Mouse (Mus musculus) urinary bladder, adult 2 months (tissue): ENCODE measurements around the gene Hlcs. TPM values are rescaled to one million over a fixed set of nuclear protein-coding genes. Genes with fewer than 3 reads are reported as not detected.

Experiments
- DNase-seq: peaks from one replicate; pipeline ENCODE4 v3.0.0; 2022; ENCODE audit warnings: low spot score
- polyA plus RNA-seq: library from polyadenylated mRNA; depleted of rRNA; stranded (reverse); fragments of >200 nt; gene quantifications from 2 replicates; pipeline ENCODE4 v1.2.3, GENCODE M21; 2012

The Hlcs gene
- polyA plus RNA-seq, 1 experiment = 11.9 TPM

DNA sequence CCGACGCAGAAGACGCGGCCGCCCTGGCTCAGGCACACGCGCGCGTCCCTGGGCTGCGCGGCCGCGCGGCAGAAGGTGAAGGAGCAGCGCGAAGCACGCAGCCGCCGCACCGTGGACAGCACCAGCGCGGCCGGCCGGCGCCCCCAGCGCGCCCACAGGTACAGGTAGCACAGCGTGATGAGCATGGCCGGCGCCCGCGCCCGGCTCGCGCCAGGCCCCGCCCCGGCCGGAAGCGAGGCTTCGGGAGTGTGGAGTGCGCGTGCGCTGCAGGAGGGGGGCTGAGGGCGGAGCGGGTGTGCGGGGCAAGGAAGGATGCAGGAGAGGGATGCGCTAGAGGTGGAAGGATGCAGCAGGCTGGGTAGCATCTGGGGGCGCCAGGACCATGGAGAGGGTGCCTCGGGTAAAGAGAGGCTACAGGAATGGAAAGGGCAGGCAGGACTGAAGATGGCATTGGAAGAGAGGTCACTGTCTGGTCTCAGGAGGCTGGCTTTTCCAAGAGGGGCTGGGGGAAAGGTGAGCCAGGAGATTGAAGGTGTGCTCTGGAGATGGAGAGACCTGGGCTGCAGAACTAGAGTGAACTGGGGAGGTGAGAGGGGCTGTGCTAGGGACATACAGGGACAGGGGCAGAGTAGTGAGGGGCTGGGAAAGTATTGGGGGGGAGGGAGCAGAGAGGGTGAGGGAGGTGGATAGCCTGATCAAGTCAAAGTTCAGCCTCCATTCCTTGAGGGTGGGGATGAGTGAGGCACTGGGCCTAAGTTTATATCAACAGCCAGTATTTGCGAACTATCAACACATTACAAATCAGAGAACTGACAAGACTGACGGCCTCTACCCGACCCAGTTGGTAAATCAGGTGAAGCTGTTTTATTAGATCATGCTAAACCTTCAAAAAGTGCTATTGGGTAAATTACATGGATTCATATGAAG is 23.0 kb downstream of the Hlcs start:
- DNase-seq = peak; percentile 65

DNA sequence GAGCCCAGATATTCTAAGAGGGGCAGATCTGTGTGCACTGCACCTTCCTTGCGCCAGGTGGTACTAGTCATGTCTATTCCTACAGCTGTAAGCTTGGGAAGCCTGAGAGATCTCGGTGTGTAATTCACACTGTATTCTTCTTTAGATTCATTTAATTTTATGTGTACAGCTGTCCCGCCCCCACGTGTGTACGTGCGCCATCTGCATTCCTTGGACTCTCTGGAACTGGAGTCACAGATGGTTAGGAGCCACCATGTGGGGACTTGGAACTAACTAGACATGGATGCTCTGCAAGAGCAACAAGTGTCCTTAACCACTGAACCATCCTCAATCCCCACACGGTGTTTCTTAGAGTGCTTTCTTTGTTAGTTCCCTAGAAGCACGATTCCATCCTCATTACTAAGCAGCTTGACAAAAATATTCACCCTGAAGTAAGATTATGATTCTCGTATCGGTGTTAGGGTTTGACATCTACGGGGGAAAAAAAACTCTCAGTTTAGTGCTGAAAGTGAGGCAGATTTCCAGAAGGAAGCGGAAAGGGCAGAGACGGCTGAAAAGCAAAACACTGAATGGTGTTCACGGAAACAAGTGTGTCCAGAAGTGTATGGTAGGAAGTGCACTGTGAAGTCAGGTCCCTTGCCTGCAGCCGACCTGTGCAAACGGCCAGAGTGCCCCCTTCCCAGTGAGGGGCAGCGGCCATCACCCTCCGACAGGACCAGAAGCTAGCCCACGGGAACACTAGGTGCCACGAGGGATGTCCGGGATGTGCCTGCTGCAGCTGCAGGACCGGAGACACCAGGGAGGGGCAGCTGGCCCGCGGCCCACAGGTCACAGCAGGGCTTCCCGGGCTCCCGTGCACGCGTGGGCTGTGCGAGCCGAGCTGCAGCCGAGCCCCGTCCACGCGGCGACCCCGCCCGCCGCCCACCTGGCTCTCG is 24.0 kb downstream of the Hlcs start:
- DNase-seq = peak; percentile 35

DNA sequence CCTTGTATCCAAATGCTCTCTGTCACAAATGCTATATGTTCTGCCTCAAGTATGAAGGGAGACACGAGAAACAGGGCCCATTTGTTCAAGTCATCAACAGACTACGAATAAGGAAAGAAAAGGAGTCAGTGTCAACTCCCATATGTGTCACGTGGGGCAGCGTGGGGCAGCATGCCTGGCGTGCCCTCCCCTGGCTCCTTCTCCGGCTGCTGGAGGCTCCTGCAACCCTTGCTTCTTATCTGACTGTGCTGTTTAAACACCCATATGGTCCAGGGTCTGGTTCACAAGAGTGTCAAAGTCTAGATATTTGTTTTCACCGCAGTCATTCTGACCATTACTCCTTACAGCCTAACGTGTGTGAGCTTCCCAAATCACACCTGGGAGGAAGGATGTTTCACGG is 25.5 kb downstream of the Hlcs start:
- DNase-seq = no peak

DNA sequence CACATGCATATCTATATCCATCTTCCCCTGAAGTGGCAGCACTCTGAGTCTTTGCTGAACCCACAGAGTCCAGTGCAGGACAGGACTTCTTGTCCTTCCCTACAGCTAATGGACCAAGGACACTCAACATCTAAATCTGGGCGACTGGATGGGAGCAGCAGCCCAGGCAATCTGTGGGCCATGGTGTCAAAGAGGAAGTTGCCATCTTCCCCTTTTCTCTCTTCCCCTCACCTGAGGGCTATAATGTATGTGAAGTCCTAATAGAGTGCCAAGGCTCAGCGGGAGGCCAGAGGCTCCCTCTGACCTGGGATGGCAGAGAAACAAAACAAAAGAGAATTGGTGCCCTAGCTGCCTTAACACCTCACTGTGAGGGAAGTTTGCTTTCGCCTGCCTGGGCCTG is 29.4 kb downstream of the Hlcs start:
- no peak for DNase-seq

DNA sequence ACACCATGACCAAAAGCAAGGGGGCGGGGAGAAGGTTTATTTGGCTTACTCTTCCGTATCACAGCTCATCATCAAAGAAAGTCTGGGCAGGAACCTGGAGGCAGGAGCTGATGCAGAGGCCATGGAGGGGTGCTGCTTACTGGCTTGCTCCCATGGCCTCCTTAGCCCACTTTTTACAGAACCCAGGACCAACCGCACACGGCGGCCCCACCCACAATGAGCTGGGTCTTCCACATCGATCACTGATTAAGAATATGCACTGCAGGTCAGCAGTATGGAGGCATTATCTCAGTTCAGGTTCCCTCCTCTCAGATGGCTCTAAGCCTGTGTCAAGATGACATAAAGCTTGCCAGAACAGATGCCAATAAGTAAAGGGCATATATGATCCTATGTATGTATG is 42.5 kb downstream of the Hlcs start:
- DNase-seq = no peak

DNA sequence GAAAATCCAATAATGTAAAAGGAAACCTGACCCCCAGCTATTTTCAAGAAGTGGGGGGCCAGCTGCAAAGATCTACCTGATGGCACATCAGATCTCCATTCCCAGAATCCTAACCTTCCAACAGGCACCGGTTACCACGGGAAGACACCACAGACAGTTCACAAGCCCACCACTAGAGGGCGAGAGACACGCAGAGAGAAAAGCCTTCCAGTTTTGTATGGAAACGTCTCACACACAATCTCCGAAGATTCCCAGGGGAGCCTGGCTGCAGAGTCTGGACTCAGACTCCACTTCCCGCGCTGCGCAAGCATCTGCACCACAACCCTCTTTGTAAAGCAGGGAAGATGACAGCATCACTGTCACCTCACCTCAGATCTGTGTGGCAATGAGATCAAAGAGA is 43.7 kb downstream of the Hlcs start:
- DNase-seq = peak; percentile 57

DNA sequence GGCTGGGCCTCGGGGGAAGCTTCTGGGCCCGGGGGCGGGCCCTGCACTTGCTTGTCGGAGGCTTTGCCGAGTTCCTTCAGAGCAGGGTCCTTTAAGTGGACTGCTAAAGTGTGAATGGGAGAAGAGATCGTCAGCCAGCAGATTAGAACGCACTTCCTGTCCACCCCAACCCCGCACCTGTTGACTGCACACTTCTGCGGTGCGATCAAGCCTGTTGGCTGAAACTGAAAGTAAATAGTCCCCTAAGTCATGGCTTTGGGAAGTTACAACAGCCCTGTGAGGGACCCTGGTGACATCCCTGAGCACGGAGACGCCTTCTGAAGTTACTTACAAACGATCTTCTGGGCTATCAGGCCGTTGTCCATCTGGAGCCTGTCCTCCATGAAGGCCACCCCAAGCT is 45.2 kb downstream of the Hlcs start:
- no peak for DNase-seq

DNA sequence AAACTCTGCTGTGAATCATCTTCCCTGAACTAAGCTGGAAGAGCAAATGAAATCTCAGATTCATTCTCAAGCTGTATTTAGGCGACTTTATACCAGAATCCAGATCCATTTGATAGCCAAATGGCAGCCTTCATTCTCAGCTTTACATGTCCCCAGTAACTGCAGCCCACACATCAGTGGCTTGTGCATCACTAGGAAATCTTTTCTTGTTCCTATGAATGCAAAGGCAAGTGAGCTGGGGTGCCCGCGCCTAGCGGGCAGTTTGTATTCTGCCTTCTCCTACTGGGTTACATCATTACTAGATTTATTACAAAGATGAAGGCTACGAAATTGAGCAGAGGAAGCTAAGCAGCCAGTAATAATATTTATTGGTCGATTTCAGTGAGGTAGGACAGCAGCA is 48.8 kb downstream of the Hlcs start:
- no peak for DNase-seq

DNA sequence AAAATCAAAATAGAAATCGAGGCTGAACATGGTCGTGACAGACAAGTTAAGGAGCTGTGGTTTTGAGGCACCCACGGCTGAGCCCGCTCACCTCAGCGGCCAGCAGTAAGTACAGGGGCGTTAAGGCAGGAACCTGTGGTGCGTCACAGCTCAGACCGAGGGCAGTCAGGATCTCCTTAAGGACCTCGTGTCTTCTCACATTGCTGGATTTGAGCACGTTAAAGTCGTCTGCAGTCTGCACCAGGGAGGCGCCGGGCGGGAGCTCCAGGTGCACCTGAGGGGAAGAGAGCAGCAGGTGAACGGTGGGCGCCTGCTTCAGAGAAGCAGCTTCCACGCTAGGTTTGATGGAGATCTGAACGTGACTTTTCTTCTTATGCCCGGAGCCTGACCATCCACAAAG is 50.9 kb downstream of the Hlcs start:
- no peak for DNase-seq

DNA sequence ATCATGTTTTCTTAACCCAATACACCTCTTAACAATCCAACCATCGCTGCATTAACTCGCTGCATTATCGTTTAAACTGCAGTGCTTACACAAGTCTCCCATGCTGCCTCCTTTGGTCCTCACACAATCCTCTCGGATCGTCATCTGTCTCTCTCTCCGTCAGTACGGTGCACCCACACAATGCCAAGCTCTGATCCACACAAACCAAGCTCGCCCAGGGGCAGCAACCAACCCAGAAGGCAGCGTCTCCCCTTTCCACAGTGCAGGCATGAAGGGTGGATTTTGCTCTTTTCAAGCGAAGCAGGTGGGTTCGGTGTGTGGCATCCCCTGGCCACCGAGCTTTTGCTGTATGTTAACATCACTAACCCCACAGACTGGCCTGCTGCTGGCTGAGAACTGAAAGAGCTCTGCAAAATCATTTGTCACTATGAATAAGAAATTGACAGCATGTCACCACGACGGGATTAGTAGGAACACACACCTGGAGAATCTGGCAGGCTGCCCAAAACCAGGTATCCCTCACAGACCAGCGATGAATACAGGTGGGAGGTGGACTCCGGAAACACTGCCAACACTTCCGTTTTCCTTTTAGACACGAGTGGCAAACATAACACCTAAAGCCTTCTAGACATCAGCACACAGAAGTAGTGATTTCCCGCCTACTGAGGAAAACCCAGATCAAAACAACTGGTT is 52.3 kb downstream of the Hlcs start:
- no peak for DNase-seq

DNA sequence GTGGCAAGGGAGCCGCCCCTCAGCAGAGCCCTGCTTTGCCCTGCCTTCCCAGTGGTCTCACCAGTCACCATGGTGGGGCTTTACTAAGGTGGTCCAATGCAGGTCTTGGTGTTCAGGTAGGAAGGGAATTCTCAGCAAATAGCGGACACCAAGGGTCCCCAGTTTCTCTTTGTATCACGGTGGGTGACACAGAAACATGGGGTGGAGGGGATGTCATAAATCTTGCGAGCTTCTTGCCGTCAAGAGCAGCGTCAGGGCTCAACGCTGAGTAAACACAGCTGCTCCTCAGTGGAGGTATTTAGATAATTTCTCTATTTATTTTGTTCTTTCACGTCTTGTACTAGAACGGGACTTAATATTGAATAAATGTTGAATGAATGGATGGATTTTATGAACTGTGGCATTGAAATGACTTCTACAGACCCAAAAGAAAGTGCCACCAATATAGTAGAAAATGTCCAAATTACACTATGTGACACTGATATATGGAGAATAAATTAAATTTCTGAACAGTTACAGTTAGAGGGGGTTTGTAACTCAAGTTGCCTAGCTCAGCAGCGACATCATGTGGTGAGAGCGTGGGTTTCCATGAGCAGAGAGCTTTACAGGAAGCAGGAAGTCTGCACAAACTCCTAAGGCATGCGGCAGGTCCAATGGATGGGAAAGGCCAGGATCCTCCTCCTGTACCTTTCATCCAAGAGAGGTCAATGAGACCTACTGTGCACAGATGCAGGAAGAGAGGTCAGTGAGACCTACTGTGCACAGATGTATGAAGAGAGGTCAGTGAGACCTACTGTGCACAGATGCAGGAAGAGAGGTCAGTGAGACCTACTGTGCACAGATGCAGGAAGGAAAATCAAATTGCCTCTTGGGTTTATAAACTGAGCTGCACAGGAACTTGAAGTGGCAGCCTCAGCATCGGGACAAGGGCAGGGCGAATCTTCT is 54.7 kb downstream of the Hlcs start:
- DNase-seq = peak; percentile 46

DNA sequence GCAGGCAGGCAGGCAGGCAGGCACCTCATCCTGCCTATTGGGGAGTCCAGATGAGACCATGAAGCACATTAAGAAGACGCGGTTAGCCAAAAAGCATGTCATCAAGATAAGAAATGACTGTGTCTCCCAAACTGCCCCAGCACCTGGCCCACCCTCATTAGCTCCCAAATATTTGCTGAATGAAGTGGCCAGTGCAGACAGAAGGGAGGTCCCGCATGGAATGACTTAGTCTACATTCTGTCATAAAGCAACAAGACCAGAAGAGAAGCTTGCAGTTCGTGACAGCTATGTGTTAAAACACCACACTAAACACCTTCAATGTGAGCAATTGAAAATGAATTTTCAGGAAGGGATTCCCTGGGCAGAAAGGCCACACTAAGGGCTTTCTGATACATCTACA is 57.8 kb downstream of the Hlcs start:
- DNase-seq = no peak

DNA sequence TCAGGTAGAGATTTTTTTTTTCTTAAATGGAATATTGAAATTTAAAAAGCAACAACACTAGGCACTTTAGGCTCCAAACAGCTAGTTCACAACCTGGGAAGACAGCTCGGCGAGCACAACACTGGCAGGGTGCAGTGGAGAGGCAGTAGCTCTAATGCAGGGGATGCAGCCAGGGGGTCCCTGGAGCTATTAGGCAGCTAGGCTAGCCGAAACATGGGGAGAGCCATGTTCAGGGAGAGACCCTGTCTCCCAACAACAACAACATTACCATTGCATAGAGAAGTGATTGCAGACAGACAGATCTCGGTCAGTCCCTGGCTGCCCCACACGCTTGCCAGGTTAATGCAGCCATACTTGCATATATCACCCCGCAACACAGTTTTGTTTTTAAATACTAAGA is 58.3 kb downstream of the Hlcs start:
- DNase-seq = no peak

DNA sequence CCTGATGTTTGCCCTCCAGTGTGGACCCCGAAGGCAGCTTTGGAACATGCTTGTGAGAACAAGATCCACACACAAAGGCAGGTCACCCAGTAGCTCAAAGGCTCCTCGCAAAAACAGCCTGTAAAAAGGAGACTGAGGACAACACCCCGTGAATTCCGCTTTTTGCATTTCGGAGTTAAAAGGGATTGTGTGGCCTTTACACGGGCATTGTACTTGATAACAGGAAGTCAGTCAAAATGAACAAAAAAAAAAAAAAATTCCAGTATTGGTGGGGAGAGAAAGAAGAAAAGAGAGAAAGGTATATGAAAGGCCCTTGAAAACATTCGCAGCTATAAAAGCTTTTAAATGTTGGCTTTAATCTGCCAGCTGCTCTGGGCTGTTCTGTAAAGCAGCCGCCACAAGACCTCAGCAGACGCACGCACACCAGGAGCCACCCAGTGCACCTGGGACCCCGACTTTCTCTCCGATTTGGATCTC is 58.9 kb downstream of the Hlcs start:
- DNase-seq = no peak

DNA sequence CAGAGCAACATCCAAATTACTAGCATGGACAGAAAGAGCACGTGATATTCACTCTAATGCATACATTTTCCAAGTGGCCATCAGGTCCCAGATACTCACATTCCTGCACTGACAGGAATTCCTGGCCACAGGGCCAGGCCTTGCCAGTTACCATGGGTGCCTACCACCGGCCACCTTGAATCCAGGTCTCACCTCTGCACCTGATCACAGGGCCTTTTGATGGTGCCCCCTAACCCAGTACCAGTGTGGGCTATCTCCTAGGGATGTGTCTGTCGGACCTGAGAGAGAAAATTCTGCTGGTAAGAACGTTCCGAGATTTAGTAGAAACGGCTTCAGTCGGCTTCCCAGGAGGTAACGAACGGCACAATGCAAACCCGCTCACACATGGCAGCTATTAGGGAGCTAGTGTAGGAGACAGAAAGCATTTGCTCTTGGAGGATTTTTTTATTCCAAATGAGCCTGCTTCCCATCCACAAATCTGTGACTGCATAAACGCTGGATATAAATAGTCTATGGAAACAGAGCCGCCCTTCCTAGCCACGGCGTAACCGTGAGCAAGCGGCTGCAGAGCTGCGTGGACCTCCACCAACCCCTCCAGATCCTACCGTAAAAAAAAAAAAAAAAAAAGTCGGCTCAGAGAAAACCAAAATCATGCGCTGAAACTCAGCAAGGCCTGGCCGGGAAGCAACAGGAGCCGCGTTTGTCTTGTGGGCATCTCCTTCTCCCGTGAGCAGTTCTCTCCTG is 59.5 kb downstream of the Hlcs start:
- DNase-seq = no peak

DNA sequence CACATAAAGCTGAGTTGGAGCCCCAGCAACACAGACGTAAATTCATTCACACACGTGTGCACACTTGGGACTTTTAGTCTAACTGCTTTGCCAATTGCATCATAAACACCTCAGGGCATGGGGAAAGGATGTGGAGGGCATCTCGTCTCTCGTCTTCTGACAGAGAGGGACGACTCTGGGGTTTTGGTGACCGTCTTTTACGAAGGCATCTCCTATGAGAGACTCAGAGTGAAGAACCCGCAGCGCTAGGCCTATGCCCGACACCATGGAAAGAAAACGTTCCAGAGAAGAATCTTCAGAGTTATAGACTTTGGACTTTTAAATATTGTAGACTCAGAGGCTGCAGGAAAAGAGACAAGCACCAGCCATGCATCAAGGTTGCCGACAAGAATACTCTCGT is 61.6 kb downstream of the Hlcs start:
- no peak for DNase-seq

DNA sequence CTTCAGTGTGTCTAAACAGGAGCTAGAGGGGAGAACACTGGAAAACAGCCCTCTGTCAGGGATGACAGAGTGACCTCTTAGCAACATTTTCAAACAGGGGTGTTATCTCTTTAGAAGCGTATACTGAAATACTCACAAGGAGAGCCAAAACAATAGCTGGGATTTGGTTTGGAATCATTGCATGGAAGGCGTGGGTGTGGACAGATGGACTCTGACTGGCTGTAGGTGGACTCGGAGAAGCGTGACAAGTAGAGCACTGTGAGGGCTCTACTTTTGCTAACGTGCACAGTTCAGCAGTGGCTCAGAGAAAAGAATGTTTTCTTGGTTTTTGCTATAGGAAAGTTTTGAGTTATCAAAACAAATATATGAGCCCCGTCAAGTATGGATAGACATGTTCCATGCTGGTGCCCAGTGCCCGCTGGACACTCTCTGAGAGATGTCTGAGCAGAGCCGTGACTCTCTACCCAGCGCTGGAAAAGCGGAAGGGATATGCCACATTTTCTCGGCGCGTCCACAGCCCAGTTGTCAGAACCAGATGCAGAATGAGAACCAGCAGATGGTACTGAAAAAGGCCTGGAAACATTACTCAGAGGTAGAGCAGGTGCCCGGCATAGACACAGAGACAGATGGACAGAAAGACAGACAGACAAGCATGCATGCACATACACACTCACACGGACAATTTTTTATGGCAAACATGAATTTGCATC is 62.6 kb downstream of the Hlcs start:
- DNase-seq = no peak

DNA sequence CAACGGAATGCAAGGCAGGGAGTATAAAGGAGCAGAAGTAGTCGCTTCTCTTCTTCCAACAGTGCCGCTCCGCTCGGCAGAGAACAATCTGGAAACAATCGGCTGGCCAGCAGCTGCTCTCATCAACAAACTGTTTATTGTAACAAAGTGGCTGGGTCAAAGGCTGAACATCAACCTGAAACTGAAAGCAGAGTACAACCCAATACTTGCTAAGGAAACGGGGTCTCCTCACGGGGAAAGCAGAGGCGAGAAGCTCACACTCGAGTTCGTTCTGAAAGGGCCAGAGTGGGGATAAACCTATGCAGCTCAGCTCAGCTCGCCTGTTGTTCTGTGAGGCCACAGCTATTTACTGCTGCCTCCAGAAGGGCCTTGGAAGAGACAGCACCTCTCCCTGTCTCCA is 63.2 kb downstream of the Hlcs start:
- no peak for DNase-seq

DNA sequence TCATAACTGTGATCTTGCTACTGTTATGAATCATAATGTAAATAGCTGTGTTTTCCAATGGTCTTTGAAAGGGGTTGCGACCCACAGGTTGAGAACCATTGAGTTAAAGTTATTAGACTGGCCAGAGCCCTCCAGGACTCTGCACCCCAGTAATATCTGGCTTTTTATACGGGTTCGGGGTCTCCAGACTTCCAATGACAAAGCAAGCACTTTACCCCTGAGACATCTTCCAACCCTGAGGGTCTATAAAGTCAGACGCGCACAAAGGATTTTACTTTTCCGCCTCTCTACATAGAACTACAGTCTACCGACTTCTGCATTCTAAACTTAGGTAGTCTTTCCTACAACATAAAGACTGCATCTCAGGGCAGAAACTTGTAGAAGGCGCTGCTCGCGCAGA is 63.7 kb downstream of the Hlcs start:
- no peak for DNase-seq

DNA sequence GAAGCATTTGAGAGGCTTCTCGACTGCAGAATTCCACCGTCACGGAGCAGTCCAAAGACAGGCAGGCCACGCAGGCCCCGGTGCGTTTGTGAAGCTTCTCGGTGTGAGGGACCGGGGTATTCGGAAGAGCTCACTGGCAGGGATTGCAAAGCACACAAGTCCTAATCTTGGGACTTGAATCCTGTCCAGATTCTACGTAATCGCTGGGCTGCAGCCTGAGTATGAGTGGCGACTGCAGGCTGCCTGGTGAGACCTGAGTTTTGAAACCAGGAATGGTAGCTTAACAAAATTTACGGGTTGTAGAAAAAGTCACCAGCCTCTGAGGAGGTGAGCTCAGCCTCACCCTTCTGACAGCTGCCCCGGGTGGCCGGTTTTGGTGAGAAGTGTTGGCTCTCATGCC is 64.7 kb downstream of the Hlcs start:
- DNase-seq = no peak
